Mouse (Mus musculus) brain, embryonic 14.5 days (tissue): ENCODE results near the gene Neo1.

Experiments used
- CTCF ChIP-seq: fragments of 200-500 bp; IDR thresholded peaks from 2 replicates; pipeline ENCODE4 v1.5.1; 2012; ENCODE audit warnings: inconsistent platforms, mild to moderate bottlenecking, moderate library complexity, borderline replicate concordance; ENCODE audit not compliant: insufficient read depth, insufficient read length; ENCODE audit errors: extremely low read depth
- POLR2A ChIP-seq: fragments of 200-500 bp; IDR thresholded peaks from 2 replicates; pipeline ENCODE4 v1.6.1; 2012; ENCODE audit warnings: mild to moderate bottlenecking, inconsistent platforms, borderline replicate concordance; ENCODE audit not compliant: poor library complexity, insufficient read depth, insufficient read length, severe bottlenecking; ENCODE audit errors: extremely low read depth

- no peak for TF ChIP-seq POLR2A
- no peak for TF ChIP-seq CTCF
Measured at GRCm38 (mm10) chr9:58829627-58830026, 206.6 kb downstream of the Neo1 start.
